Mouse (Mus musculus): ENCODE results near the gene Cldn4. TPM values are rescaled to one million over a fixed set of nuclear protein-coding genes. Genes with fewer than 3 reads are reported as not detected.

The Cldn4 gene
- polyA plus RNA-seq (2014; fragmentation: Nextera tagmentation; extraction: Ambion mirVana): 0.85 TPM in 1 of 2 replicates, not detected in the other

DNA sequence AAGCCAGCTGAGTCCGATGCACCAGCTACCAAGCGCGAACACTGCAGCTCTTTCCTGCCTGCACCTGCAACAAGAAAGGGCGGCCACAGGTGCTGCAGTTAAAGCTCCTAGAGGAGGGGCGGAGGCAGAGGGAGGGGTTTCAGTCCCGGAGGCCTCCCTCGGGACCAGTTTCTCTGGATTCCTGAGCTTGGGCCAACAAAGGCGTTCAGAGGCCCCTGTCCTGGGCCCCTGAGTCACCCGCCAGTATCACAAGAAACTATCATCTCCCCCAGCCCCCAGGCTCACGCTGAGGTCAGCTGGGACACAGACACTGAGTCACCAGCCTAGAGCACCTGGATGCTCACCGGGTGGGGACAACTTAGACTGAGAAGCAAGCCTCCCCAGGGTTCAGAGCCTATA, at the start of gene Cldn4:
TSS of gene Cldn4 (minus strand) at position 78 of the 399 bp plus-strand sequence.
- H3K9ac ChIP-seq (ENCODE audit: low read length): no peak within 1 kb of the TSS
- H3K4me1 ChIP-seq (ENCODE audit: control insufficient read depth in 2 of 2, insufficient read depth in 2 of 2, low read length in 2 of 2): peaks cover 24 to 28% of the 10 kb centered on the region in 2 experiments
- no peak for ATAC-seq (ENCODE audit: insufficient number of reproducible peaks, insufficient read depth, low FRiP score, low read depth)
- no peaks in the 10 kb centered on the region for H3K36me3 ChIP-seq (ENCODE audit: control insufficient read depth, insufficient read depth, low read length)
- WGBS: 20% methylated on average over 11 of the region's 11 CpGs
- H3K27ac ChIP-seq (replicated peaks in 1 of 2; ENCODE audit: control insufficient read depth in 1 of 2, insufficient read depth in 1 of 2, low read depth in 2 of 2, low read length in 2 of 2): no peak within 1 kb of the TSS
- no peak within 1 kb of the TSS; a peak in 1 of 4 replicates for H3K4me3 ChIP-seq (ENCODE audit: control insufficient read depth in 1 of 2, insufficient read depth in 1 of 2, low read depth in 1 of 2, low read length in 2 of 2)
- no peaks in the 10 kb centered on the region for H3K9me3 ChIP-seq (ENCODE audit: control insufficient read depth, low read length)
- peak within 1 kb of the TSS; percentile 39 for H3K4me2 ChIP-seq (ENCODE audit: low read length)
- H3K27me3 ChIP-seq (ENCODE audit: control insufficient read depth, insufficient read depth, low read length): peaks cover 24% of the 10 kb centered on the region

DNA sequence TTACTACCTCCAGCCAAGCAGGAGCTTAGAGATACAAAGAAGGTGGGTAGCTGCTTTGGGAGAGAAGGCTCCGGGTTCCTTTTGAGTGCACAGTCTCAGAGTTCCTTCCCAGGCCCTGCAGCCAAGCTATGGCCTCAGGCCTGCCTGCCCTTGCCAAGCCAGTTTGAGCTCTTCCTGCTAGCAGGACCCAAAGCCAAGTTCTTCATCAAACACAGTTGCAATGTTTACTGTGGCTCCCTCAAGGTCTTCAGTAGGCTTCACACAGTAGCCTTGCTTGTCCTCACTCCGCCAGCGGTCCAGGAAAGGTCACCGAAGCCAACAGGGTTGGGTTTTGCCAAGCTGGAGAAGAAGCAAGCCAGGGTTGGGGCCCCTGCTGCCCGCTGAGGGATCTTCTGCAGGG, 45.8 kb upstream of the Cldn4 start:
- Histone ChIP-seq H3K36me3 (ENCODE audit: control insufficient read depth, insufficient read depth, low read length) (no peaks in the 10 kb centered on the region), H3K9ac (ENCODE audit: low read length) (no peak overlapping the region), H3K27ac (replicated peaks in 1 of 2; ENCODE audit: control insufficient read depth in 1 of 2, insufficient read depth in 1 of 2, low read depth in 2 of 2, low read length in 2 of 2) (no peak overlapping the region), H3K9me3 (ENCODE audit: control insufficient read depth, low read length) (no peaks in the 10 kb centered on the region), H3K4me1 (ENCODE audit: control insufficient read depth in 2 of 2, insufficient read depth in 2 of 2, low read length in 2 of 2) (no peaks in the 10 kb centered on the region), H3K4me2 (ENCODE audit: low read length) (no peak overlapping the region), H3K27me3 (ENCODE audit: control insufficient read depth, insufficient read depth, low read length) (peaks cover 14% of the 10 kb centered on the region), H3K4me3 (ENCODE audit: control insufficient read depth in 1 of 2, insufficient read depth in 1 of 2, low read depth in 1 of 2, low read length in 2 of 2) (no peak overlapping the region)
- no peak for ATAC-seq (ENCODE audit: insufficient number of reproducible peaks, insufficient read depth, low FRiP score, low read depth)
- WGBS: 83% methylated on average over 5 of the region's 5 CpGs

DNA sequence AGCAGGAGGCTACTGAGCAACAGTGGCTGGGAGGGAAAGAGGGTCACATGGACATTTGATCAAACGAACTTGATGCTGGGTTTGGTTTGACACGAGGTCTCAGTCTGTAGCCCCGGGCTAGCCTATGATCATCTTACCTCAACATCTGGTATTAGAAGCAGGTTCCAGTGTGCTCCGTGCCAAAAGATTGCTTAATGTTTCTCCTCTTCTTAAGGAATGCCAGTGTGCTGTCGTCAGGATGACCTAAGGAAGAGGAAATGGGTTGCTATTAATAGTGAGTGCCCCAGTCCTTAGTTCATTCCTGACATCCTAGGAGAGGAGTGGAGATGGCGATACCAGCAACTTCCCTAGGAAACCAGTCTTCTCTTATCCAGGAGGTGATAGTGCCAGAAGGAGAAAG, 43.0 kb upstream of the Cldn4 start:
- Histone ChIP-seq H3K27me3 (ENCODE audit: control insufficient read depth, insufficient read depth, low read length) (peaks cover 42% of the 10 kb centered on the region), H3K4me2 (ENCODE audit: low read length) (no peak overlapping the region), H3K4me3 (ENCODE audit: control insufficient read depth in 1 of 2, insufficient read depth in 1 of 2, low read depth in 1 of 2, low read length in 2 of 2) (no peak overlapping the region), H3K9ac (ENCODE audit: low read length) (no peak overlapping the region), H3K4me1 (ENCODE audit: control insufficient read depth in 2 of 2, insufficient read depth in 2 of 2, low read length in 2 of 2) (peaks cover 0 to 12% of the 10 kb centered on the region in 2 experiments; a peak in 2 of 4 replicates), H3K27ac (replicated peaks in 1 of 2; ENCODE audit: control insufficient read depth in 1 of 2, insufficient read depth in 1 of 2, low read depth in 2 of 2, low read length in 2 of 2) (no peak overlapping the region), H3K36me3 (ENCODE audit: control insufficient read depth, insufficient read depth, low read length) (no peaks in the 10 kb centered on the region), H3K9me3 (ENCODE audit: control insufficient read depth, low read length) (no peaks in the 10 kb centered on the region)
- ATAC-seq (ENCODE audit: insufficient number of reproducible peaks, insufficient read depth, low FRiP score, low read depth): peak; percentile 25; the same call in 1 of the 2 replicates
- 30% methylated on average over 6 of the region's 6 CpGs for WGBS

DNA sequence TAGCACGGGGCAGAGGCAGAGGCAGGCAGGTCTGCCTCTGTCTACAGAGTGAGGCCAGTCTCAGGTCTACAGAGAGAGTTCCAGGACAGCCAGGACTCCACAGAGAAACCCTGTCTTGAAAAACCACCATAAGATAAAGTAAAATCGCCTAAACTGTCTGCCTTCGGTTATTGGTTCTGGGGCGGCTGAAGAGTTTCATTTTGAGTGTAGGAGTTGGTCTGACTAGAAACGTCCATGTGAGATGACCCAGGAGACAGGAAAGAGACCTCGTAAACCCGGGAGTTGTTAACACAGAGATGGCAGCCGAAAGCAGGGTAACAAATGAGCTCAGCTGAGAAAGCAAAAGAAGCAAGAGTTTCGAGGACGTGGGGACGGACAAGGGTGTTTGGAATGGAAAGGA, 42.4 kb upstream of the Cldn4 start:
- H3K4me2 ChIP-seq (ENCODE audit: low read length): no peak overlapping the region
- H3K4me3 ChIP-seq (ENCODE audit: control insufficient read depth in 1 of 2, insufficient read depth in 1 of 2, low read depth in 1 of 2, low read length in 2 of 2): no peak overlapping the region

DNA sequence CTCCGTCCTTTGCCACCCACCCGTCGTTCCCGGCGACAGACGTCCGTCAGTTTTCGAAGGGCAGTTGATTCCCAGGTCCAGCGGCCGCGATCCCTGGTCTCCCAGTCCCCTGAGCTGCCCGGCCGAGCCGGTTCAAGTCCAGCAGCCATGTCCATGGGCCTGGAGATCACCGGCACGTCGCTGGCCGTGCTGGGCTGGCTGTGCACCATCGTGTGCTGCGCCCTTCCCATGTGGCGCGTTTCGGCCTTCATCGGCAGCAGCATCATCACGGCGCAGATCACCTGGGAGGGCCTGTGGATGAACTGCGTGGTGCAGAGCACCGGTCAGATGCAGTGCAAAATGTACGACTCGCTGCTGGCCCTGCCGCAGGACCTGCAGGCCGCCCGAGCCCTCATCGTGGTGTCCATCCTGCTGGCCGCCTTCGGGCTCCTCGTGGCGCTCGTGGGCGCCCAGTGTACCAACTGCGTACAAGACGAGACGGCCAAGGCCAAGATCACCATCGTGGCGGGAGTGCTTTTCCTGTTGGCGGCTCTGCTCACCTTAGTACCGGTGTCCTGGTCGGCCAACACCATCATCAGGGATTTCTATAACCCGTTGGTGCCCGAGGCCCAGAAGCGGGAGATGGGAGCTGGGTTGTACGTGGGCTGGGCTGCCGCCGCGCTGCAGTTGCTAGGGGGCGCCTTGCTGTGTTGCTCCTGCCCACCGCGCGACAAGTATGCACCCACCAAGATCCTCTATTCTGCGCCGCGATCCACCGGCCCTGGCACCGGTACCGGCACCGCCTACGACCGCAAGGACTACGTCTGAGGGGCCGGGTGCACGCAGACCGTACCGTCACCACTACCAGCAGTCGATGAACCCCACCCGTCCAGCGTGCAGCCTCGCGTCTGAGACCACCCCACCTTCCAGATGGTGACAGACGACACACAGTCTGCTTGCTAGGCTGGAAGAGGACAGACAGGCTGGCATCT, 39.8 kb upstream of the Cldn4 start:
- no peak for ATAC-seq (ENCODE audit: insufficient number of reproducible peaks, insufficient read depth, low FRiP score, low read depth)
- peak overlapping the region; percentile 18 for H3K9ac ChIP-seq (ENCODE audit: low read length)
- H3K9me3 ChIP-seq (ENCODE audit: control insufficient read depth, low read length): no peaks in the 10 kb centered on the region
- H3K4me1 ChIP-seq (ENCODE audit: control insufficient read depth in 2 of 2, insufficient read depth in 2 of 2, low read length in 2 of 2): peaks cover 0 to 12% of the 10 kb centered on the region in 2 experiments; a peak in 2 of 4 replicates
- H3K4me3 ChIP-seq (ENCODE audit: control insufficient read depth in 1 of 2, insufficient read depth in 1 of 2, low read depth in 1 of 2, low read length in 2 of 2): peak overlapping the region; percentile 7 to 33
- no peak overlapping the region for H3K27ac ChIP-seq (replicated peaks in 1 of 2; ENCODE audit: control insufficient read depth in 1 of 2, insufficient read depth in 1 of 2, low read depth in 2 of 2, low read length in 2 of 2)
- no peaks in the 10 kb centered on the region for H3K36me3 ChIP-seq (ENCODE audit: control insufficient read depth, insufficient read depth, low read length)
- H3K27me3 ChIP-seq (ENCODE audit: control insufficient read depth, insufficient read depth, low read length): peaks cover 48% of the 10 kb centered on the region
- H3K4me2 ChIP-seq (ENCODE audit: low read length): peak overlapping the region; percentile 60
- 6% methylated on average over 79 of the region's 79 CpGs for WGBS

More for the DNA sequence above, 42.4 kb upstream of the Cldn4 start:
- no peaks in the 10 kb centered on the region for H3K36me3 ChIP-seq (ENCODE audit: control insufficient read depth, insufficient read depth, low read length)
- ATAC-seq (ENCODE audit: insufficient number of reproducible peaks, insufficient read depth, low FRiP score, low read depth): no peak
- 64% methylated on average over 11 of the region's 11 CpGs for WGBS
- no peak overlapping the region for H3K9ac ChIP-seq (ENCODE audit: low read length)
- H3K4me1 ChIP-seq (ENCODE audit: control insufficient read depth in 2 of 2, insufficient read depth in 2 of 2, low read length in 2 of 2): peaks cover 0 to 12% of the 10 kb centered on the region in 2 experiments; a peak in 2 of 4 replicates
- no peak overlapping the region for H3K27ac ChIP-seq (replicated peaks in 1 of 2; ENCODE audit: control insufficient read depth in 1 of 2, insufficient read depth in 1 of 2, low read depth in 2 of 2, low read length in 2 of 2)
- peaks cover 48% of the 10 kb centered on the region for H3K27me3 ChIP-seq (ENCODE audit: control insufficient read depth, insufficient read depth, low read length)
- no peaks in the 10 kb centered on the region for H3K9me3 ChIP-seq (ENCODE audit: control insufficient read depth, low read length)

DNA sequence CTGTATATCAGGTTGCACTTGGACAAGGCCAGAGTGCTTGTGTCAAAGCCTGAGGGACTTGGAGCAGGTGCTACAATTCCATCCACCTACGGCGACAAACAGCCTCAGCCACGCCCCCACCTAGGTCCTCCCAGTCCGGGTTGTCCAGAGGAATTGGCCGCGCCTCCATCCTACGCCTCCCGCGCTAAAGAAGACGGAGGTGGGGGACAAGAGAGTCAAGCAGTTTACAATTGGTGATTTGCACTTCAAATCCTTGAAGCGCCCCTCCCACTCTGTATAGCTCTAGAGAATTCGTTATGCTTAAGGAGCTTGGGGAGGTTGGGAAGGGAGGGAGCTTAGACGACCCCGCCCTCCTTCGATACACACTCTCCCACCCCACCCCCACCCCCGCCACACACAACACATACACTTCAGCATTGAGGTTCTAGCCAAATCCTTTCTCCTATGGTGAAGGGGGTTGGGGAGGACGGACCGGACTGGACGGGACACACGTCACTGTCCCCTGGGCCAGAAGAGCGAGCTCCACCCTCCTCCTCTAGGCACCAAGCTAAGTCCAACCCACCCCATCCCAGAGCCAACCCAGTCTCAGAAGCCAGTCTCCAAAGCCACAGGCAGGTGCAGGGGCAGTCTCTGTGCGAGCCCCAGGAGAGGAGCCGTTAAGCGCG, 39.0 kb upstream of the Cldn4 start, which contains the start of gene Cldn3:
TSS of gene Cldn3 (plus strand) at position 582 of the 665 bp plus-strand sequence.
- peaks cover 0 to 12% of the 10 kb centered on the region in 2 experiments; a peak in 2 of 4 replicates for H3K4me1 ChIP-seq (ENCODE audit: control insufficient read depth in 2 of 2, insufficient read depth in 2 of 2, low read length in 2 of 2)

DNA sequence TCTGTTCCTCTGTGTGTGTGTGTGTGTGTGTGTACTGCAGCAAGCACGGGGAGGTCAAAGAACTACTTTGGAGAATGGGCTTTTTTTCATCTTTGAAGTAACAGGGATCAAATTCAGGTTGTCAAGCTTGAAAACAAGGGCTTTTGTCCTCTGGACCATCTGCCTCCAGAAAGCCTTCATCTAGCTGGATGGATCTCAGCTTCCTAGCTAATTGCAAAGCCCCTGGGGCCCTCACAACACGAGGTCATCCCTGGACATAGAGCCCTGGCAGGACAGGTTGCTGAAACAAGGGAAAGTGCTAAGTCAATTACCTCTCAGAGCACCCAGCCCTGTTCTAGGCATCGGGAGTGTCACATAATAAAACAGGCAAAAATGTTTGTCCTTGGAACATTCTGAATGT, 37.0 kb upstream of the Cldn4 start:
- H3K9me3 ChIP-seq (ENCODE audit: control insufficient read depth, low read length): no peaks in the 10 kb centered on the region
- H3K27me3 ChIP-seq (ENCODE audit: control insufficient read depth, insufficient read depth, low read length): peaks cover 45% of the 10 kb centered on the region
- H3K4me1 ChIP-seq (ENCODE audit: control insufficient read depth in 2 of 2, insufficient read depth in 2 of 2, low read length in 2 of 2): peaks cover 0 to 12% of the 10 kb centered on the region in 2 experiments; a peak in 2 of 4 replicates
- H3K36me3 ChIP-seq (ENCODE audit: control insufficient read depth, insufficient read depth, low read length): no peaks in the 10 kb centered on the region
- WGBS: 42% methylated on average over 3 of the region's 3 CpGs
- no peak overlapping the region for H3K27ac ChIP-seq (replicated peaks in 1 of 2; ENCODE audit: control insufficient read depth in 1 of 2, insufficient read depth in 1 of 2, low read depth in 2 of 2, low read length in 2 of 2)
- no peak overlapping the region for H3K9ac ChIP-seq (ENCODE audit: low read length)
- H3K4me2 ChIP-seq (ENCODE audit: low read length): no peak overlapping the region
- H3K4me3 ChIP-seq (ENCODE audit: control insufficient read depth in 1 of 2, insufficient read depth in 1 of 2, low read depth in 1 of 2, low read length in 2 of 2): no peak overlapping the region
- no peak for ATAC-seq (ENCODE audit: insufficient number of reproducible peaks, insufficient read depth, low FRiP score, low read depth)

More for the DNA sequence above, 39.0 kb upstream of the Cldn4 start, which contains the start of gene Cldn3:
- Histone ChIP-seq H3K9ac (ENCODE audit: low read length) (peak within 1 kb of the TSS; percentile 18), H3K4me3 (ENCODE audit: control insufficient read depth in 1 of 2, insufficient read depth in 1 of 2, low read depth in 1 of 2, low read length in 2 of 2) (peak within 1 kb of the TSS; percentile 7 to 33), H3K9me3 (ENCODE audit: control insufficient read depth, low read length) (no peaks in the 10 kb centered on the region), H3K4me2 (ENCODE audit: low read length) (peak within 1 kb of the TSS; percentile 60), H3K27ac (replicated peaks in 1 of 2; ENCODE audit: control insufficient read depth in 1 of 2, insufficient read depth in 1 of 2, low read depth in 2 of 2, low read length in 2 of 2) (no peak within 1 kb of the TSS), H3K36me3 (ENCODE audit: control insufficient read depth, insufficient read depth, low read length) (no peaks in the 10 kb centered on the region), H3K27me3 (ENCODE audit: control insufficient read depth, insufficient read depth, low read length) (peaks cover 48% of the 10 kb centered on the region)
- ATAC-seq (ENCODE audit: insufficient number of reproducible peaks, insufficient read depth, low FRiP score, low read depth): no peak
- under 1% methylated on average over 25 of the region's 25 CpGs for WGBS

All from heart, embryonic 14.5 days (tissue).